Mouse (Mus musculus) megakaryocyte, embryonic 14.5 days (primary cell): ENCODE data around the gene Arfgef3. TPM values are rescaled to one million over a fixed set of nuclear protein-coding genes. Genes with fewer than 3 reads are reported as not detected.
A peak's percentile ranks its signal among the peaks of the same experiment; 100 is the strongest.

ENCODE experiments used
- H3K27me3 ChIP-seq: replicated peaks from 2 replicates; pipeline ENCODE3; 2012; ENCODE audit warnings: inconsistent platforms
- H3K36me3 ChIP-seq: replicated peaks from 2 replicates; pipeline ENCODE3; 2012; ENCODE audit warnings: low read length, inconsistent platforms, mixed read lengths
- H3K4me1 ChIP-seq: 2 replicates; pipeline ENCODE4 v1.6.1; 2012; ENCODE audit warnings: inconsistent platforms
- H3K4me3 ChIP-seq: replicated peaks from 2 replicates; pipeline ENCODE3; 2012; ENCODE audit warnings: moderate library complexity, mild to moderate bottlenecking, inconsistent platforms
- H3K9me3 ChIP-seq: 2 replicates; pipeline ENCODE4 v1.6.1; 2012; ENCODE audit warnings: inconsistent platforms
- FLI1 ChIP-seq: IDR thresholded peaks from 2 replicates; pipeline ENCODE4 v1.6.1; 2012; ENCODE audit warnings: low read length, inconsistent platforms, mixed read lengths
- GATA1 ChIP-seq: IDR thresholded peaks from 3 replicates; pipeline ENCODE4 v1.6.1; 2012; ENCODE audit warnings: mixed read lengths, low read length, inconsistent platforms, borderline replicate concordance
- polyA plus RNA-seq: library from polyadenylated mRNA; stranded (reverse); fragments of >175 nt; gene quantifications from 2 replicates; pipeline ENCODE4 v1.2.3, GENCODE M21; 2012; ENCODE audit warnings: low replicate concordance; ENCODE audit not compliant: insufficient read depth

Gene Arfgef3
- polyA plus RNA-seq, 1 experiment = not detected

GRCm38 (mm10) chr10:18545813-18546235 is 197.9 kb downstream of the Arfgef3 start, which contains the start of gene Hebp2:
TSS of gene Hebp2 (minus strand) at chr10:18546076.
- peaks cover 17% of the 10 kb centered on the region for H3K27me3 ChIP-seq
- no peaks in the 10 kb centered on the region for H3K36me3 ChIP-seq
- H3K9me3 ChIP-seq = no peaks in the 10 kb centered on the region
- H3K4me1 ChIP-seq = peaks cover 7% of the 10 kb centered on the region
- H3K4me3 ChIP-seq = peak within 1 kb of the TSS; percentile 90
- TF ChIP-seq FLI1 = no peak
- TF ChIP-seq GATA1 = no peak

GRCm38 (mm10) chr10:18545309-18545708 is 198.4 kb downstream of the Arfgef3 start:
- no peak for TF ChIP-seq FLI1
- TF ChIP-seq GATA1 = no peak
- peak overlapping the region; percentile 90 for H3K4me3 ChIP-seq
- no peaks in the 10 kb centered on the region for H3K36me3 ChIP-seq
- H3K9me3 ChIP-seq = no peaks in the 10 kb centered on the region
- peaks cover 7% of the 10 kb centered on the region for H3K4me1 ChIP-seq
- H3K27me3 ChIP-seq = peaks cover 17% of the 10 kb centered on the region

GRCm38 (mm10) chr10:18536889-18537288 is 206.9 kb downstream of the Arfgef3 start:
- Histone ChIP-seq H3K9me3 (0 out of 2 replicates have a peak, but pooled peaks cover 5% of the 10 kb centered on the region), H3K36me3 (no peaks in the 10 kb centered on the region), H3K4me1 (no peaks in the 10 kb centered on the region), H3K4me3 (no peak overlapping the region), H3K27me3 (no peaks in the 10 kb centered on the region)
- TF ChIP-seq GATA1 = no peak
- no peak for TF ChIP-seq FLI1

- Histone ChIP-seq H3K36me3 (no peaks in the 10 kb centered on the region), H3K4me3 (no peak overlapping the region)
- no peak for TF ChIP-seq FLI1
- TF ChIP-seq GATA1 = no peak
Measured at GRCm38 (mm10) chr10:18532293-18532692, 211.5 kb downstream of the Arfgef3 start.

More at GRCm38 (mm10) chr10:18532293-18532692, 211.5 kb downstream of the Arfgef3 start:
- H3K9me3 ChIP-seq = peaks cover 7% of the 10 kb centered on the region; the same call in 1 of the 2 replicates
- no peaks in the 10 kb centered on the region; the same call in 1 of the 2 replicates for H3K4me1 ChIP-seq
- H3K27me3 ChIP-seq = no peaks in the 10 kb centered on the region

Other genes with a start within 250 kb of the Arfgef3 start
- not detected in 2 replicates for gene Hebp2, start 197.9 kb downstream of the Arfgef3 start, polyA plus RNA-seq
- gene Gm4922, start 42.8 kb upstream of the Arfgef3 start, polyA plus RNA-seq = not detected in 2 replicates
- gene Perp, start 101.1 kb upstream of the Arfgef3 start, polyA plus RNA-seq = 1.2 and 2.8 TPM in 2 replicates